Comparison of ENCODE assay signal across 12 mouse cellular contexts in the genomic region with DNA sequence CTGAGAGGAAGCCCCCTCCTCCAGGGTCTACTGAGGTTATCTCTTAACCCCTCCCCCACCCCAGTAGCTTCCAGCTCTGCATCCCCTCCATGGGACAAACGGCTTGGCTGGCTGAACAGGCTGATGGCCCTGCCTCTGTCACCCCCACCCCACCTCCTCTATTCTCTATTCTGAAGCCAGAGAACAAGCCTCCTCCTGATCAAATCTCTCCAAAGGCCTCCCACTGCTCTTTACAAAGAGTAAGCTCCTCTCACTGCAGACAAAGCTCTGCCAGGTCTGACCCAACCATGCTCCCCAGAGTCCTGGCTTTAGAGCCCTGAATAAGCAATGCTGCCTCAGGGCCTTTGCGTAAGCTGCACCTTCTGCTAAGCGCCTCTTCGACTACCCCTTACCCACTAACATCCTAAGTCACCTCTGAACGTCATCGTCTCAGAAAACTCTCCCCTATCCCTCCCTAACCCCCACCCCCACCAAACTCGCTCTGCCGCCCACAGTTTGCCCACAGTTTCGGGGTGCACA. TPM values are rescaled to one million over a fixed set of nuclear protein-coding genes. Genes with fewer than 3 reads are reported as not detected.
DNase-seq lines count a peak whose midpoint lies in the region; ATAC-seq and TF ChIP-seq lines count a peak whose summit lies in the region.
"Had no signal": no experiment of that assay in that cellular context is flagged by ENCODE, and none has a peak within 500 bp of the region (broad histone marks: within the 10 kb centered on the region; RNA-seq: fewer than 3 reads in every experiment).

No protein-coding gene starts in this region.

- no peak overlapping the region for H3K4me2 ChIP-seq in kidney, postnatal 0 days (ENCODE audit: low read length)
- H3K4me2 ChIP-seq in limb, embryonic 13.5 days (replicated peaks) = no peak overlapping the region

- no peak for TF ChIP-seq CTCF in kidney, postnatal 0 days (IDR thresholded peaks at IDR 0.05; ENCODE audit: low read depth)

- H3K27ac ChIP-seq in kidney, postnatal 0 days = peak overlapping the region; percentile 91
- H3K27ac ChIP-seq in limb, embryonic 13.5 days = peak overlapping the region; percentile 28; the same call in 1 of the 2 replicates
- H3K27ac ChIP-seq: layer of hippocampus, adult 2 months had no signal

- peak; percentile 22 for DNase-seq in embryo, embryonic 10 days (ENCODE audit: low spot score)
- DNase-seq in embryo, embryonic 11 days = no peak
- no peak for DNase-seq in kidney, postnatal 0 days (ENCODE audit: low spot score)
- no peak for DNase-seq in kidney, adult 18-20 months
- peak; percentile 40 for DNase-seq in ZHBTc4 (ENCODE audit: low read depth, low spot score)
- no peak for DNase-seq in layer of hippocampus, adult 18-20 months (ENCODE audit: low spot score in 2 of 2)
- DNase-seq: gastrocnemius, postnatal 10 days; liver had no signal

- H3K9me3 ChIP-seq in kidney, postnatal 0 days (replicated peaks; ENCODE audit: low read length) = no peaks in the 10 kb centered on the region
- H3K9me3 ChIP-seq in limb, embryonic 13.5 days = no peaks in the 10 kb centered on the region

- 68% methylated on average over 9 of the region's 9 CpGs for WGBS in kidney, postnatal 0 days
- 86% methylated on average over 9 of the region's 9 CpGs for WGBS in limb, embryonic 13.5 days

- no peak overlapping the region for H3K9ac ChIP-seq in kidney, postnatal 0 days (ENCODE audit: low read depth, low read length)
- H3K9ac ChIP-seq in limb, embryonic 13.5 days = no peak overlapping the region

- H3K4me1 ChIP-seq in kidney, postnatal 0 days (replicated peaks; ENCODE audit: insufficient read depth, low read length) = peaks cover 50% of the 10 kb centered on the region
- peaks cover 45% of the 10 kb centered on the region for H3K4me1 ChIP-seq in limb, embryonic 13.5 days

- H3K27me3 ChIP-seq in kidney, postnatal 0 days (ENCODE audit: insufficient read depth, low read length) = no peaks in the 10 kb centered on the region
- H3K27me3 ChIP-seq in limb, embryonic 13.5 days = no peaks in the 10 kb centered on the region

- no peak overlapping the region for H3K4me3 ChIP-seq in kidney, postnatal 0 days (replicated peaks; ENCODE audit: low read depth, low read length)
- H3K4me3 ChIP-seq in limb, embryonic 13.5 days = no peak overlapping the region
- H3K4me3 ChIP-seq: layer of hippocampus, adult 2 months had no signal

- ATAC-seq in kidney, postnatal 0 days (replicated peaks; ENCODE audit: low FRiP score, low read depth) = no peak
- ATAC-seq in limb, embryonic 13.5 days (ENCODE audit: low FRiP score, low read depth) = no peak
- no peak for ATAC-seq in megakaryocyte, adult 5-6 weeks (ENCODE audit: poor library complexity, severe bottlenecking)

- H3K36me3 ChIP-seq in kidney, postnatal 0 days (ENCODE audit: insufficient read depth, low read length) = peaks cover 6% of the 10 kb centered on the region
- H3K36me3 ChIP-seq in limb, embryonic 13.5 days = peaks cover 96% of the 10 kb centered on the region

RNA-seq across cellular contexts. Expression of a gene that starts 19.6 kb away (rescaled TPM):
- 34.0 and 37.6 TPM in 2 replicates for polyA plus RNA-seq in kidney, postnatal 0 days (2015; fragmentation: Nextera tagmentation; extraction: Ambion mirVana)
- 51.1 and 58.1 TPM in 2 replicates for polyA plus RNA-seq in limb, embryonic 13.5 days (2015; fragmentation: Nextera tagmentation; extraction: Ambion mirVana)
- total RNA-seq in megakaryocyte, adult 5-6 weeks (2015) = 1.1 TPM in 2 replicates
- total RNA-seq in megakaryocyte, adult 5-6 weeks (2017) = 0.77 and 0.89 TPM in 2 replicates
- total RNA-seq in layer of hippocampus, adult 18-20 months (2021) = 10 to 100 TPM; 67.6 to 77.5 TPM
- total RNA-seq: megakaryocyte-erythroid progenitor cell, adult 5-6 weeks had no signal

Comparison
In these comparisons a context has a peak if more than half of its experiments do, and no peak if none do; other contexts are left out.
1. DNase-seq: peak in embryo, embryonic 10 days (single experiment) and ZHBTc4 (single experiment); none in embryo, embryonic 11 days (single experiment), kidney, postnatal 0 days (single experiment), kidney, adult 18-20 months (single experiment) and layer of hippocampus, adult 18-20 months (0 of 2).
2. RNA of a gene that starts 19.6 kb away (total RNA-seq): 67.6 to 77.5 TPM in layer of hippocampus, adult 18-20 months; 0.77 to 1.1 TPM in megakaryocyte, adult 5-6 weeks; every median in the first group is over 10 times any median in the second.